Mouse (Mus musculus): ENCODE results near the gene Rpp40.

The Rpp40 gene

DNA sequence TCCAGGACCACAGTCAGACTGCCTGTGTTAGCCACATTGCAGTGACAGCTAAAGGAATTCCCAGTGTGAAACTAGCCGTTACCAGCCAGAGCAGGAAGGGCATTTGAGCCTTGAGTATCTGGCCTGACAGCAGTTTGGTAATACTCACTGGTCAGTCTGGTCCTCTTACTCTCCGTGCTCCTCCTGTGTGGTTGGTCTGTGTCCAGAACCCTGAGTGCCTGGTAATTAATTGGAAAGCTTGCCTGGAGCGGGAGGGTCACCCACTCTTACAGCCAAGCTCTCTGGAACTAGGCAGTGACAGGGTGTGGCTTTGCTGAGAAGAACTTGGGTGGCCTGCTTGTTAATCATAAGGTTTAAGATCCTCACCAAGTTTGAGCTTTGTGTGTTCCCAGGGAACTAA, 57.5 kb downstream of the Rpp40 start:
- no peak for DNase-seq

DNA sequence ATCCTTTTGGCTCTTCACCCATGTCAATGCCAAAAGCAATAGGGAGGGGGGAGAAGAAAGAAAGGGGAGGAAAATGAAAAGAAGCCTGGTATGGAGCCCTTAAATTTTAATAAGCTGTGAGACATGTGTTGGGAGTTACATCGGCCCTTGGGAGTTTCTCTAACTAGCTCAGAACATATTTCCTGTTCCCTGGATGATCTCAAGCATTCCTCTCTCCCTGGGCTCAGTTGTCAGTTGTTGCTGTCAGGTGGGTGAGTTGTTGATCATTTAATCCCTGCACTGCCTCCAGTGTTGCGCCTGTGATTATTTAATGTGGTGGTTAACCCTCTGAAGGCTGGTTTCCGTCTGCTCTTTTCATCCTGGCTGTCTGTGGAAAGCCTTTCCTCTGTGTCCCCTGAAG, 60.9 kb downstream of the Rpp40 start:
- no peak for DNase-seq
